Mouse (Mus musculus) heart, adult 2 months (tissue): ENCODE results near the gene Nploc4.

ENCODE experiments used
- CTCF ChIP-seq: fragments of 200-600 bp; IDR thresholded peaks from 2 replicates; pipeline ENCODE4 v1.8.1; 2022; ENCODE audit warnings: antibody characterized with exemption, mild to moderate bottlenecking, moderate library complexity
- EP300 ChIP-seq: fragments of 200-500 bp; IDR thresholded peaks from 2 replicates; pipeline ENCODE4 v1.6.1; 2011; ENCODE audit warnings: low read depth, low read length, control low read depth; ENCODE audit not compliant: insufficient read depth
- POLR2A ChIP-seq: fragments of 200-500 bp; IDR thresholded peaks from 2 replicates; pipeline ENCODE4 v1.6.1; 2011; ENCODE audit warnings: mild to moderate bottlenecking, low read depth, low read length, control low read depth; ENCODE audit not compliant: insufficient read depth

DNA sequence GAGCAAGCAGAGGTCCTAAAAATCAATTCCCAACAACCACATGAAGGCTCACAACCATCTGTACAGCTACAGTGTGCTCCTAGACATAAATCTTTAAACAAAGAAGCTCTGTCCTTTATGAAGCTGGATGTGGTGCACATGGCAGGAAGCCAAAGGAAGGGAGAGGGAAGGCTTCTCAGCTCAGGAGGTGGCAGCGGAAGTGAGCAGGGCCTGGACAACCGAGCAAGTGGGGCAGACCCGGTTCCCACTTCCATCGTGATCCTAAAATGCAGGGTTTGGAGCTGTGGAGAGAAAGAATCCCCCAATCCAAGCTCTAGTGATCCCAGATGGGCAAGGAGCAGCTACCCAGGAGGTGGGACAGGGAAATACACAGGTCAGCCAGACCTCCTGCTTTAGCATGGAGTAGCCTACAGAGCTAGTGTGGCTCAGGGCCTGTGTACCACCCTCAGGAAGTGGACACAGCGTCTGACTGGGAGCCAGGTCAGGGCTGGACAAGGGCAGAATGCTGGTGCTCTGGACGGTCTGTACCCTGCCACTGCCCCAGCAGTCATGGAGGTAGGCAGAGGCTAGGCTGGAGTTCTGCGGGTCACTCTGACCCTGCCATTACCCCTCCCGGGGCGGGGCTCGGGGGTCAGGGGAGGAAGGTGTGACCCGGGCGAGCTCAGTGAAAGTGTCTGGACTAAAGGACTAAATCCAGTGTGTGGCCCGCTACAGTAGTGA, 84.8 kb downstream of the Nploc4 start:
- no peak for TF ChIP-seq POLR2A
- no peak for TF ChIP-seq CTCF
- no peak for TF ChIP-seq EP300
